Mouse (Mus musculus) CH12.LX (cell line): ENCODE measurements at regions not wholly inside any gene's neighbourhood (a gene's known extent, or its start where the extent isn't known, plus 50 kb on each side); places are given as distances from the start of the nearest gene placed in this dataset.

ENCODE experiments used
- EP300 ChIP-seq: IDR thresholded peaks from 2 replicates; pipeline ENCODE4 v1.6.1; 2011; ENCODE audit warnings: low read length, improper control_type of control experiment
- NELFE ChIP-seq: IDR thresholded peaks from 2 replicates; pipeline ENCODE4 v1.6.1; 2011; ENCODE audit warnings: low read depth, low read length, improper control_type of control experiment
- UBTF ChIP-seq: IDR thresholded peaks from 2 replicates; pipeline ENCODE4 v1.6.1; 2012; ENCODE audit warnings: low read depth, mild to moderate bottlenecking, inconsistent platforms, low read length, improper control_type of control experiment, moderate library complexity
- USF1 ChIP-seq: IDR thresholded peaks from 2 replicates; pipeline ENCODE4 v1.6.1; 2014; ENCODE audit warnings: low read depth, mild to moderate bottlenecking, inconsistent platforms, low read length, improper control_type of control experiment

- TF ChIP-seq UBTF (no peak), NELFE (no peak), EP300 (no peak), USF1 (no peak)
These were observed 115.6 kb upstream of the Prickle1 start for GRCm38 (mm10) chr15:93711150-93711784.
